Mouse (Mus musculus) lung, postnatal 0 days (tissue): Measurements from ENCODE around the gene Sptlc2. TPM values are rescaled to one million over a fixed set of nuclear protein-coding genes. Genes with fewer than 3 reads are reported as not detected.
A peak's percentile ranks its signal among the peaks of the same experiment; 100 is the strongest.

ENCODE experiments used
- ATAC-seq: fragments of 200-750 bp; cut with Nextera tagmentation; 2 replicates; pipeline ENCODE4 v1.8.0; 2017; ENCODE audit warnings: moderate library complexity
- DNase-seq: peaks from one replicate; pipeline ENCODE4 v3.0.0-alpha.2; 2016; ENCODE audit warnings: low spot score
- H3K27ac ChIP-seq: fragments of 300-500 bp; sonication (generic); 2 replicates; pipeline ENCODE4 v1.5.1; 2014; ENCODE audit warnings: antibody characterized with exemption, mild to moderate bottlenecking, low read length, mixed read lengths
- H3K27me3 ChIP-seq: fragments of 300-500 bp; sonication (generic); replicated peaks from 2 replicates; pipeline ENCODE4 v1.6.1; 2014; ENCODE audit warnings: low read length, mixed read lengths; ENCODE audit not compliant: insufficient read depth
- H3K36me3 ChIP-seq: fragments of 300-500 bp; sonication (generic); 2 replicates; pipeline ENCODE4 v1.6.1; 2014; ENCODE audit warnings: low read length, mixed read lengths; ENCODE audit not compliant: insufficient read depth
- H3K4me1 ChIP-seq: fragments of 300-500 bp; sonication (generic); 2 replicates; pipeline ENCODE4 v1.6.1; 2014; ENCODE audit warnings: antibody characterized with exemption, low read depth, low read length, mixed read lengths; ENCODE audit not compliant: insufficient read depth
- H3K4me2 ChIP-seq: fragments of 300-500 bp; sonication (generic); replicated peaks from 2 replicates; pipeline ENCODE4 v1.6.1; 2014; ENCODE audit warnings: low read depth, mild to moderate bottlenecking, low read length, moderate library complexity, mixed read lengths
- H3K4me3 ChIP-seq: fragments of 300-500 bp; sonication (generic); 2 replicates; pipeline ENCODE4 v1.5.1; 2014; ENCODE audit warnings: low read depth, low read length
- H3K9ac ChIP-seq: fragments of 300-500 bp; sonication (generic); replicated peaks from 2 replicates; pipeline ENCODE4 v1.6.1; 2014; ENCODE audit warnings: low read depth, mild to moderate bottlenecking
- H3K9me3 ChIP-seq: fragments of 300-500 bp; sonication (generic); 2 replicates; pipeline ENCODE4 v1.6.1; 2016; ENCODE audit warnings: low read length, mixed read lengths
- CTCF ChIP-seq: IDR thresholded peaks from 2 replicates; pipeline ENCODE4 v1.5.1; 2016; ENCODE audit warnings: antibody characterized with exemption, mild to moderate bottlenecking
- EP300 ChIP-seq: IDR thresholded peaks from 2 replicates; pipeline ENCODE4 v1.6.1; 2016; ENCODE audit warnings: antibody characterized with exemption, mild to moderate bottlenecking, control low read depth
- WGBS: fragments of 180-500 bp; shearing (Covaris S2); extraction: QIAGEN DNeasy Blood & Tissue Kit; methylation state at CpG from one replicate; pipeline ENCODE4 v1.1.7; 2014; 5-methylcytosine and 5-hydroxymethylcytosine counted together
- polyA plus RNA-seq: library from polyadenylated mRNA; unstranded; fragments of >200 nt; fragmentation: Nextera tagmentation; extraction: Ambion mirVana; gene quantifications from 2 replicates; pipeline ENCODE4 v1.2.1, GENCODE M21; 2015

Sptlc2 gene
- polyA plus RNA-seq, 1 experiment from 2014 or later, result 194 TPM

GRCm38 (mm10) chr12:87399119-87399819 is 11.1 kb upstream of the Sptlc2 start:
- H3K4me1 ChIP-seq, result no peaks in the 10 kb centered on the region
- H3K9me3 ChIP-seq, result no peaks in the 10 kb centered on the region
- no peak overlapping the region for H3K4me3 ChIP-seq
- no peaks in the 10 kb centered on the region for H3K27me3 ChIP-seq
- H3K27ac ChIP-seq, result no peak overlapping the region
- H3K9ac ChIP-seq, result no peak overlapping the region
- H3K4me2 ChIP-seq, result no peak overlapping the region
- ATAC-seq (peak; percentile 74), DNase-seq (peak; percentile 73)
- 65% methylated on average over 10 of the region's 10 CpGs for WGBS
- TF ChIP-seq EP300, result no peak
- no peak for TF ChIP-seq CTCF
- H3K36me3 ChIP-seq, result no peaks in the 10 kb centered on the region

DNA sequence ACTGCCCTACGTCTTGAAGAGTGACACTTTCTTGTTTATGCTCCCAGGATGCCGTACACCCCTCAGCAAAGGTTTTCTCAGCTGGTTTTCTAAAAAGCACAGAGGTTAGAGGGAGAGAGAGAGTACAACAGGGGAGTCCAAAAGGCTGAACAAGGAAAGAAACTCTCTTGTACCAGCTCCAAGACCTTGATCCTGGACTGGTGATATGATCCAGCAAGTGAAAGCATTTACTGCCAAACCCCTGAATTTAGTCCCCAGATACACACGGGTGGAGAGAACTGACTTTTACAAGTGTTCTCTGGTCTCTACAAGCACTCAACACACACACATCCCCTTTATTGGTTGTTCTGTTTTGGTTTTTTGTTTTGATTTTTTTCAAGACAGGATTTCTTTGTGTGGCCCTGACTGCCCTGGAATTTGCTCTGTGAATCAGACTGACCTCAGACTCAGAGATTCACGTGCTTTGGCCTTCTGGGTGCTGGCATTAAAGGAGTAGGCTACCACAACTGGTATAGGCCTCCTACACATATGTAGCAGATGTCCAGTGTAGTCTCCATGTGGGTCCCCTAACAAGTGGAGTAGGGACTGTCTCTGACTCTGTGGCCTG is 9.8 kb upstream of the Sptlc2 start:
- 67% methylated on average over 4 of the region's 4 CpGs for WGBS
- TF ChIP-seq CTCF (no peak), EP300 (no peak)
- 0 out of 2 replicates have a peak, but pooled peaks cover 3% of the 10 kb centered on the region for H3K4me1 ChIP-seq
- H3K27ac ChIP-seq, result no peak overlapping the region
- H3K27me3 ChIP-seq, result no peaks in the 10 kb centered on the region
- H3K4me3 ChIP-seq, result no peak overlapping the region
- no peaks in the 10 kb centered on the region for H3K36me3 ChIP-seq
- H3K9ac ChIP-seq, result no peak overlapping the region
- no peaks in the 10 kb centered on the region for H3K9me3 ChIP-seq
- no peak overlapping the region for H3K4me2 ChIP-seq
- ATAC-seq (no peak), DNase-seq (no peak)

DNA sequence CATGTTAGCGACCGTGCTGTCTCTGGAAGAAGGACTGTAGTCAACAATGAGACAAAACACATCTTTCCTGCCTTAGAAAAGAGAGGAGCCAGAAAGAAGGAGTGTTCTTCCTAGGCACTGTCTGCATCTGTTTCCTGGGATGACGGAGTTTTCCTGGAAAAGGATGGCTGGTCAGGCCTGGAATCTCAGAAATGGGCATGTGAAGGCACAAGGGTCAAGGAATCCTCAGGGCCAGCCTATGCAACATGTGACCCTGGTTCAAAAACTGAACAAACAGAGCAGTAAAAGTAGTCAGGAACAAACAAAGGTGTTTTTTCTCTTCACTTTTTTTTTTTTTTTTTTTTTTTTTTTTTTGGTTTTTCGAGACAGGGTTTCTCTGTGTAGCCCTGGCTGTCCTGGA is 9.0 kb upstream of the Sptlc2 start:
- Histone ChIP-seq H3K36me3 (no peaks in the 10 kb centered on the region), H3K9me3 (no peaks in the 10 kb centered on the region), H3K9ac (no peak overlapping the region), H3K4me1 (0 out of 2 replicates have a peak, but pooled peaks cover 3% of the 10 kb centered on the region), H3K4me3 (no peak overlapping the region), H3K4me2 (no peak overlapping the region), H3K27me3 (no peaks in the 10 kb centered on the region), H3K27ac (no peak overlapping the region)
- ATAC-seq, result no peak
- WGBS, result 77% methylated on average over 4 of the region's 4 CpGs
- DNase-seq, result no peak
- TF ChIP-seq CTCF, result no peak
- TF ChIP-seq EP300, result no peak

DNA sequence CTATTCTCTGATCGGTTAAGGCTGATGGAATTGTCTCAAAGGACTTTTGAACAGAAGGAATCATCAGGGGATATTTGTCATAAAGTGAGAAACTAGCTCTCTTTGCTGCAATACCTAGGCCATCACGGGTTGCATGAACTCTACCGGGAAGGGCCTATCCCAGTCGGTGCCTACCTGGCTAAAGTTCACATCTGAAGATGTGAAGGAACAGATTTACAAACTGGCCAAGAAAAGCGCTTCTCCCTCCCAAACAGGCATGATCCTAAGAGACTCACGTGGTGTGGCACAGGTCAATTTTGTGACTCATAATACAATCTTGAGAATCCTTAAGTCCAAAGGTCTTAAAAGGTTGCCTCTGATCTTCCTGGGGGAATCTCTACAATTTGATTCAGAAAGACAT is 6.2 kb upstream of the Sptlc2 start:
- no peak overlapping the region for H3K9ac ChIP-seq
- 84% methylated on average over 6 of the region's 6 CpGs for WGBS
- peak overlapping the region; percentile 28; the same call in 1 of the 2 replicates for H3K27ac ChIP-seq
- no peaks in the 10 kb centered on the region for H3K27me3 ChIP-seq
- H3K4me3 ChIP-seq, result no peak overlapping the region
- TF ChIP-seq EP300 (no peak), CTCF (no peak)
- no peak for DNase-seq
- no peak overlapping the region for H3K4me2 ChIP-seq
- H3K36me3 ChIP-seq, result no peaks in the 10 kb centered on the region
- H3K4me1 ChIP-seq, result 0 out of 2 replicates have a peak, but pooled peaks cover 3% of the 10 kb centered on the region
- no peak for ATAC-seq
- no peaks in the 10 kb centered on the region for H3K9me3 ChIP-seq

DNA sequence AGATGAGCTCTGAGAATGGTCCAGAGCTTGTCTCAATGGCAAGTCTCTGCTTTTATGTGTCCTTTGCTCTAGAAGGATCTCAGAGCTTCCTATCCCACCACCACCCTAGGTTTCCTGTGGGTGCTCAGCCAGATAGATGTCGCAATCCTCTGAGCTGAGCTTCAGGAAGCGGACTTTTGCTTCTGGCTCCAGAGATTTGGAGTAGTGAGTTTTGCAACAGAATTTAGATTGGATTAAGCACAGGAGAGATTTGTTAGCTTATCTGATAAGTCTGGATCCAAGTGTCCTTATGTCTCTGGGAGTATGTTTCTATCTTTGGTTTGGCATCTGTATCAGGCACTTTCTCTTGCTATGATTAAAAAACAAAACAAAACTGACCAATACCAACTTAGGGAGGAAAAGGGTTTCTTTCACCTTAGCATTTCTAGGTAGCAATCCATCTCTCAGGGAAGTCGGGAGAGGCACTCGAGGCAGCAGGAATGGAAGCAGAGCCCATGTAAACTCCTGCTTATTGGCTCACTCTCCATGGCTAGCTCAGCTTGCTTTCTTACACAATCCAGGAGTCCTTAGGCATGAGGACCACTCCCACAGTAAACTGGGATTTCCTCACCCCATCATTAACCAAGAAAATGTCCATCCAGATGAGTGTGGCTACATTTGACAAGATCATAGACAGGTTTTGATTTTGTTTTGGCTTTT is 5.4 kb upstream of the Sptlc2 start:
- no peak overlapping the region for H3K4me3 ChIP-seq
- H3K27ac ChIP-seq, result peak overlapping the region; percentile 52
- H3K36me3 ChIP-seq, result no peaks in the 10 kb centered on the region
- peak; percentile 87 for ATAC-seq
- no peak overlapping the region for H3K4me2 ChIP-seq
- peak; percentile 87 for DNase-seq
- 0 out of 2 replicates have a peak, but pooled peaks cover 3% of the 10 kb centered on the region for H3K4me1 ChIP-seq
- TF ChIP-seq EP300, result peak; percentile 89
- no peak for TF ChIP-seq CTCF
- no peaks in the 10 kb centered on the region for H3K9me3 ChIP-seq
- 39% methylated on average over 4 of the region's 4 CpGs for WGBS
- no peak overlapping the region for H3K9ac ChIP-seq
- no peaks in the 10 kb centered on the region for H3K27me3 ChIP-seq

DNA sequence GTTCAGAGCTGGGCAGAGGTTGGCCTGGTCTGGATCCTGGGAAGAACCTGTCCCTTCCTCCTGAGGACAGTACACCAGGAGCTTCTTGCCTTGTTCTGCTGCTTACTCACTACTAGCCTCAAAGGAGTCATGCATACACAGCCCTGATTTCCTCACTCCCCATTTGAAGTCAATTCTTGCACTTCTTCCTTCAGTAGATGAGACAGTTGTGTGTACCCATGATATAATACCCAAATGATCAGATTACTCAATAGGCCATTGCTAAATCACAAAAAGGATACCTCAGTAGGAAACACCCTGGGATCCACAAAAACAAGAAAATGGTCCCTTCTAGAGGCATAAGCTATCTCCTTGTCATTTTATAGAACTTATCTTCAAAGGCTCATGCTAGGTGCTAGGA is 3.2 kb upstream of the Sptlc2 start:
- Histone ChIP-seq H3K4me1 (0 out of 2 replicates have a peak, but pooled peaks cover 4% of the 10 kb centered on the region), H3K36me3 (no peaks in the 10 kb centered on the region), H3K4me3 (no peak overlapping the region), H3K27me3 (no peaks in the 10 kb centered on the region), H3K27ac (no peak overlapping the region), H3K4me2 (no peak overlapping the region), H3K9ac (no peak overlapping the region), H3K9me3 (no peaks in the 10 kb centered on the region)
- ATAC-seq (no peak), DNase-seq (no peak)
- TF ChIP-seq CTCF, result no peak
- no peak for TF ChIP-seq EP300
